Mouse (Mus musculus) limb, embryonic 12.5 days (tissue): ENCODE results near the gene Srd5a1. TPM values are rescaled to one million over a fixed set of nuclear protein-coding genes. Genes with fewer than 3 reads are reported as not detected.
"Not testable (repeated sequence)": the region's sequence is repeated elsewhere in the genome, so short reads cannot be mapped to it uniquely, and the experiment has no call there.

Experiments used
- ATAC-seq: fragments of 200-750 bp; cut with Nextera tagmentation; 2 replicates; pipeline ENCODE4 v1.8.0; 2017; ENCODE audit warnings: low read depth, moderate TSS enrichment; ENCODE audit not compliant: insufficient number of reproducible peaks, insufficient read depth, low FRiP score, low TSS enrichment
- H3K27ac ChIP-seq: fragments of 300-500 bp; sonication (generic); 2 replicates; pipeline ENCODE4 v1.5.1; 2016; ENCODE audit warnings: mild to moderate bottlenecking, moderate library complexity
- H3K27me3 ChIP-seq: fragments of 300-500 bp; sonication (generic); 2 replicates; pipeline ENCODE4 v1.6.1; 2016; ENCODE audit warnings: mild to moderate bottlenecking, moderate library complexity
- H3K36me3 ChIP-seq: fragments of 300-500 bp; sonication (generic); 2 replicates; pipeline ENCODE4 v1.6.1; 2016; ENCODE audit warnings: mild to moderate bottlenecking, moderate library complexity
- H3K4me1 ChIP-seq: fragments of 300-500 bp; sonication (generic); replicated peaks from 2 replicates; pipeline ENCODE4 v1.6.1; 2016
- H3K4me2 ChIP-seq: fragments of 300-500 bp; sonication (generic); 2 replicates; pipeline ENCODE4 v1.6.1; 2016; ENCODE audit warnings: mild to moderate bottlenecking, moderate library complexity
- H3K4me3 ChIP-seq: fragments of 300-500 bp; sonication (generic); replicated peaks from 2 replicates; pipeline ENCODE4 v1.5.1; 2016; ENCODE audit warnings: mild to moderate bottlenecking
- H3K9ac ChIP-seq: fragments of 300-500 bp; sonication (generic); replicated peaks from 2 replicates; pipeline ENCODE4 v1.6.1; 2016; ENCODE audit warnings: mild to moderate bottlenecking, moderate library complexity
- H3K9me3 ChIP-seq: fragments of 300-500 bp; sonication (generic); 2 replicates; pipeline ENCODE4 v1.6.1; 2016; ENCODE audit warnings: mild to moderate bottlenecking, moderate library complexity
- WGBS: fragments of 180-500 bp; shearing (Covaris S2); methylation state at CpG from one replicate; pipeline ENCODE4 v1.1.7; 2016; 5-methylcytosine and 5-hydroxymethylcytosine counted together
- polyA plus RNA-seq: library from polyadenylated mRNA; unstranded; fragments of >200 nt; fragmentation: Nextera tagmentation; extraction: Ambion mirVana; gene quantifications from 2 replicates; pipeline ENCODE4 v1.2.1, GENCODE M21; 2016

Srd5a1 gene
- polyA plus RNA-seq, 1 experiment from 2014 or later: 27.9 TPM

DNA sequence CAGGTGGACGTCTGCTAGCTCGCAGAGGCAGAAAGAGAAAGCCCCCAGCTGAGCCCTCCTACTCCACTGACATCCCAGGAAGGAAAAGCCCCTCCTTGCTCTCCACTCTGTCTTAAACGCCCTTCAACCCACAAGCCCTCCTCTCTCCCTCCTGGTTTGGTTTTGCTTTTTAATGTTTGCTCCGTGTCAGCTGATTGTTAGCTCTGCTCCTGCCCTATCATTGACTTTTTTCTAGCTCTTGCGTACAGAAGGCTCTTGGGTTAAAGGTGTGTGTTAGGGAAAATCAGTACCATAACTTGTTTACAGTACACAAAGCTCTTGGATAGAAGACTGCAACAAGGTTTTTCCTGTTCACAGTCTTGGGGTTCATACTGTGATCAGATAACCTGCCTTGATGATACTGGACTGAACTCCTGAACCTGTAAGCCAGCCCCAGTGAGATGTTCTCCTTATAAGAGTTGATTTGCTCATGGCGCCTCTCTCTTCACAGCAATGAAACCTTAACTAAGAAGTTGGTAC is 26.9 kb upstream of the Srd5a1 start:
- Histone ChIP-seq H3K4me1 (no peaks in the 10 kb centered on the region), H3K4me3 (no peak overlapping the region), H3K27ac (no peak overlapping the region), H3K27me3 (no peaks in the 10 kb centered on the region), H3K36me3 (peaks cover 80% of the 10 kb centered on the region), H3K9me3 (no peaks in the 10 kb centered on the region), H3K9ac (no peak overlapping the region), H3K4me2 (no peak overlapping the region)
- ATAC-seq: no peak
- WGBS: 84% methylated on average over 6 of the region's 6 CpGs

- Histone ChIP-seq H3K27ac (no peak overlapping the region), H3K27me3 (no peaks in the 10 kb centered on the region), H3K4me2 (no peak overlapping the region), H3K36me3 (peaks cover 85% of the 10 kb centered on the region), H3K9ac (no peak overlapping the region), H3K9me3 (no peaks in the 10 kb centered on the region), H3K4me3 (no peak overlapping the region), H3K4me1 (no peaks in the 10 kb centered on the region)
- ATAC-seq: no peak
- 90% methylated on average over 9 of the region's 9 CpGs for WGBS
These were observed 26.4 kb upstream of the Srd5a1 start for GRCm38 (mm10) chr13:69637657-69638056.

DNA sequence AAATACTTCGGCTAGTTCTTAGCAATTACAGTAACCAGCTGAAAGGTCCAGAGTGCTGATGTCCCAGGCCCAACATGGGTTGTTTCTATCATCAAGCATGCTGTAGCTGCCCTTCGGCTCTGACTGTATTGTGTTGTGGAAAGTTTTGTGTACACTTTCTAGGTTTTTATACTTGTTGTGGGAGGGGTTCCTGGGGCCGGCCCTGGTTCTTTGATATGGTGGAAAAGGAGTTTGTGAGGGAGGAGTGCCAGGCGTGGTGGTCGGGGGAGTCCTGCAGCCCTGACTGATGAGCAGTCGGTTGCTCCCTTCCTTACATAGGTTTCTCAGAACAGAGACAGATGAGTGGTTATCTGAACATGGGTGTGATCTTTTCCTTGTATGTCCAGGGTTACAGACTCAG is 25.6 kb upstream of the Srd5a1 start:
- H3K4me1 ChIP-seq: no peaks in the 10 kb centered on the region
- H3K27me3 ChIP-seq: no peaks in the 10 kb centered on the region
- H3K27ac ChIP-seq: no peak overlapping the region
- peaks cover 89% of the 10 kb centered on the region for H3K36me3 ChIP-seq
- H3K9me3 ChIP-seq: no peaks in the 10 kb centered on the region
- H3K9ac ChIP-seq: no peak overlapping the region
- H3K4me2 ChIP-seq: no peak overlapping the region
- no peak for ATAC-seq
- H3K4me3 ChIP-seq: no peak overlapping the region
- WGBS: 90% methylated on average over 6 of the region's 6 CpGs

DNA sequence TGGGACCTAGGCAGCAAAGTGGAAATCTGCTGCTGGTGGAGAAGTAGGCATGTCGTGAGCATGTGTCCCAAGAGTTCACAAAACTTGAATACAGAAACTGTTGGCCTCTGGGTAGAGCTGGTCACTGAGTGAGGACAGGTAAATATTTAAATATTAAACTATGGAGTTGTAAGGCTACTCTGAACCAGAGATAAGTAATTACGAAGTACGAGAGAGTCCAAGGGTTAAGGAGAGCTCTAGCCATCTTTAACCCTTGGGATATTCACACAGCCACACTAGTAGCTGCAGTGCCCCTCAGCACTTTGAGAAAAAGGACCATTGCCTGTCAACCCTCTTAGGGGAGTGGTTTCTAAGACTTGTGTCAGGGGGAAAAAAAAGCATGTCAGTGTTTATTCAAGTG is 25.1 kb upstream of the Srd5a1 start:
- WGBS: 91% methylated on average over 3 of the region's 3 CpGs
- Histone ChIP-seq H3K4me3 (no peak overlapping the region), H3K36me3 (peaks cover 94% of the 10 kb centered on the region), H3K27me3 (no peaks in the 10 kb centered on the region), H3K9me3 (no peaks in the 10 kb centered on the region), H3K9ac (no peak overlapping the region), H3K4me1 (no peaks in the 10 kb centered on the region), H3K27ac (no peak overlapping the region), H3K4me2 (no peak overlapping the region)
- no peak for ATAC-seq

GRCm38 (mm10) chr13:69635836-69636235 is 24.6 kb upstream of the Srd5a1 start:
- H3K27me3 ChIP-seq, H3K4me2 ChIP-seq, H3K27ac ChIP-seq, ATAC-seq, H3K9me3 ChIP-seq, H3K4me3 ChIP-seq, H3K9ac ChIP-seq, H3K4me1 ChIP-seq: not testable (repeated sequence)
- peaks cover 96% of the 10 kb centered on the region for H3K36me3 ChIP-seq
- WGBS: 95% methylated on average over 7 of the region's 7 CpGs

GRCm38 (mm10) chr13:69633988-69634387 is 22.7 kb upstream of the Srd5a1 start:
- Histone ChIP-seq H3K9ac (no peak overlapping the region), H3K4me1 (no peaks in the 10 kb centered on the region), H3K4me3 (no peak overlapping the region), H3K27ac (no peak overlapping the region), H3K27me3 (no peaks in the 10 kb centered on the region), H3K9me3 (no peaks in the 10 kb centered on the region), H3K36me3 (peaks cover 99% of the 10 kb centered on the region), H3K4me2 (no peak overlapping the region)
- WGBS: 96% methylated on average over 2 of the region's 2 CpGs
- no peak for ATAC-seq

- no peak overlapping the region for H3K9ac ChIP-seq
- no peak overlapping the region for H3K4me2 ChIP-seq
- H3K9me3 ChIP-seq: no peaks in the 10 kb centered on the region
- H3K27me3 ChIP-seq: no peaks in the 10 kb centered on the region
- no peak overlapping the region for H3K4me3 ChIP-seq
- H3K27ac ChIP-seq: no peak overlapping the region
- no peaks in the 10 kb centered on the region for H3K4me1 ChIP-seq
- H3K36me3 ChIP-seq: peaks cover 100% of the 10 kb centered on the region
- 97% methylated on average over 9 of the region's 9 CpGs for WGBS
- ATAC-seq: no peak
These were observed 22.3 kb upstream of the Srd5a1 start for GRCm38 (mm10) chr13:69633551-69633950.

GRCm38 (mm10) chr13:69631659-69632058 is 20.4 kb upstream of the Srd5a1 start:
- 88% methylated on average over 4 of the region's 4 CpGs for WGBS
- Histone ChIP-seq H3K4me2 (no peak overlapping the region), H3K4me3 (no peak overlapping the region), H3K36me3 (peaks cover 100% of the 10 kb centered on the region), H3K27ac (no peak overlapping the region), H3K27me3 (no peaks in the 10 kb centered on the region), H3K9me3 (no peaks in the 10 kb centered on the region), H3K4me1 (no peaks in the 10 kb centered on the region), H3K9ac (no peak overlapping the region)
- no peak for ATAC-seq

DNA sequence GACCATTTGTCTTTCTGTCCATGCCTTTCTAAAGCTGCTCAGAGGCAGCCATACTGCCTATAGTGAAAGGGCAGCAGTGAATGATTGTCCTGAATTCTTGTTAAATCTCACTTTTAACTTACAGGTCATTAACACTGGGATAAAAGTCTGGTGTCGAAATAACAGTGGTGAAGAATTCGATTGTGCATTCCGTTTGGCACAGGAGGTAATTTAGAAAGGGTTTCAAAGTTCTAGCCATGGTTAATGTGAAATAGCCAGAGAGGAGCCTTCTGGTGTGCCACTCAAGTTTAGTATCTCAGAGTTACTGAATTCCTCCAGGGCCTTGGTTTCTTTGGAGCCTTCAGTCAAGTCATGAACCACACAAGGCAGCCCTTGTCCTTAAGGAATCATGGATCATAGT is 19.9 kb upstream of the Srd5a1 start:
- H3K4me3 ChIP-seq: no peak overlapping the region
- WGBS: 94% methylated on average over 3 of the region's 3 CpGs
- ATAC-seq: no peak
- H3K4me1 ChIP-seq: no peaks in the 10 kb centered on the region
- H3K9ac ChIP-seq: no peak overlapping the region
- H3K4me2 ChIP-seq: no peak overlapping the region
- no peak overlapping the region for H3K27ac ChIP-seq
- H3K9me3 ChIP-seq: no peaks in the 10 kb centered on the region
- peaks cover 100% of the 10 kb centered on the region for H3K36me3 ChIP-seq
- no peaks in the 10 kb centered on the region for H3K27me3 ChIP-seq

GRCm38 (mm10) chr13:69630576-69630975 is 19.3 kb upstream of the Srd5a1 start:
- H3K27ac ChIP-seq: no peak overlapping the region
- ATAC-seq: no peak
- H3K36me3 ChIP-seq: peaks cover 100% of the 10 kb centered on the region
- H3K4me3 ChIP-seq: no peak overlapping the region
- no peak overlapping the region for H3K9ac ChIP-seq
- no peaks in the 10 kb centered on the region for H3K4me1 ChIP-seq
- WGBS: 81% methylated on average over 8 of the region's 8 CpGs
- H3K9me3 ChIP-seq: no peaks in the 10 kb centered on the region
- no peak overlapping the region for H3K4me2 ChIP-seq
- H3K27me3 ChIP-seq: no peaks in the 10 kb centered on the region

- no peaks in the 10 kb centered on the region for H3K27me3 ChIP-seq
- no peak overlapping the region for H3K27ac ChIP-seq
- ATAC-seq: no peak
- H3K36me3 ChIP-seq: peaks cover 100% of the 10 kb centered on the region
- H3K9ac ChIP-seq: no peak overlapping the region
- no peaks in the 10 kb centered on the region for H3K4me1 ChIP-seq
- H3K4me3 ChIP-seq: no peak overlapping the region
- H3K9me3 ChIP-seq: no peaks in the 10 kb centered on the region
- no peak overlapping the region for H3K4me2 ChIP-seq
- WGBS: 92% methylated on average over 3 of the region's 3 CpGs
These were observed 16.7 kb upstream of the Srd5a1 start for GRCm38 (mm10) chr13:69627941-69628340.

- no peak for ATAC-seq
- no peak overlapping the region for H3K27ac ChIP-seq
- H3K4me1 ChIP-seq: no peaks in the 10 kb centered on the region
- no peaks in the 10 kb centered on the region for H3K9me3 ChIP-seq
- no peak overlapping the region for H3K4me2 ChIP-seq
- H3K27me3 ChIP-seq: no peaks in the 10 kb centered on the region
- no peak overlapping the region for H3K4me3 ChIP-seq
- H3K36me3 ChIP-seq: peaks cover 93% of the 10 kb centered on the region
- 90% methylated on average over 3 of the region's 3 CpGs for WGBS
- no peak overlapping the region for H3K9ac ChIP-seq
These were observed 13.3 kb upstream of the Srd5a1 start for GRCm38 (mm10) chr13:69624510-69624909.
